ENCODE assay signal across 9 mouse cellular contexts in the genomic region with DNA sequence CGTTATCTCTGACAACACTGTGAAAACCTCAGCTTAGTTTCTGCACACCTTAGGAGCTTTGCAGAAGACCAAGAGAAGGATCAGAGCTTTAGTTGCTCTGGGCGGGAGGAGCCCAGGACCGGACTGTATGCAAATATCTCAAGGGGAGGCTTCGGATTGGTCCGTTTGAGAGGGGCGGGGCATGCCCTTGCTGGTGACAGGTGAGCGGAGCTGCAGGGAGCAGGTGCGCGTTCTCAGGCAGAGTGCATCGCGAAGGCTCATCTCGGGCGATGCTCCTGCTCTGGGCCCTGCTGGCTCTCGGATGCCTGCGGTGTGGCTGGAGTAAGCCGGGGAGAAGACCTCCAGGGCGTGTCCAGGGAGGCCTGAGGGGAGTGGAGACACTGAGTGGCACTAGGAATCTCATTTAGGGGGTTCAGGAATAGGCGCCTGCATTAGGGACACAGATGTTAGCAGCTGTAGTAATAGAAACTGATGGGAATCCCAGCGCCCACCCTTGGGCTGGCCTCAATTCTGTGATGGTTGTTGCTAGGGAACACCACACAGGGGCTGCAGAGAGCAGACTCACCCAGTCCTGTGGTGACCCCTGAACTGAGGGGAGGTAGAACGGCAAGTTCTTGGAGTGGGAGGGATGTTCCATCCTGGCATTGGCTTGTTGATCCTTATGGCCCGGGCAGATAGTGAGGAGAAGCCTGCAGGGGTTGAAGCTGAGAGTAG. TPM values are rescaled to one million over a fixed set of nuclear protein-coding genes. Genes with fewer than 3 reads are reported as not detected.
DNase-seq lines count a peak whose midpoint lies in the region; ATAC-seq lines count a peak whose summit lies in the region.
"Had no signal": no experiment of that assay in that cellular context is flagged by ENCODE, and none has a peak within 500 bp of the region (broad histone marks: within the 10 kb centered on the region; RNA-seq: fewer than 3 reads in every experiment).

A gene (plus strand): TSS at position 191 of the 714 bp plus-strand sequence.

- DNase-seq in ES-CJ7 (ENCODE audit: low read depth, low spot score): peak; percentile 61
- DNase-seq in cerebellum, postnatal 14 days: peak; percentile 66 to 72
- DNase-seq in ovary, postnatal 36 days (ENCODE audit: low spot score): no peak
- no peak for DNase-seq in ovary, postnatal 10 days (ENCODE audit: low spot score)
- no peak for DNase-seq in left cerebral cortex, postnatal 10 days (ENCODE audit: extremely low spot score in 1 of 2, low spot score in 2 of 2)
- DNase-seq: liver, embryonic 13.5 days had no signal

- H3K9me3 ChIP-seq in intestine, embryonic 15.5 days: no peaks in the 10 kb centered on the region
- no peaks in the 10 kb centered on the region for H3K9me3 ChIP-seq in lung, embryonic 16.5 days (ENCODE audit: control insufficient read depth, low read length)
- no peaks in the 10 kb centered on the region for H3K9me3 ChIP-seq in stomach, embryonic 16.5 days (replicated peaks; ENCODE audit: control insufficient read depth, low read length)
- H3K9me3 ChIP-seq: liver, embryonic 13.5 days had no signal

- H3K4me1 ChIP-seq in intestine, embryonic 15.5 days (replicated peaks): peaks cover 22% of the 10 kb centered on the region
- H3K4me1 ChIP-seq in lung, embryonic 16.5 days (replicated peaks; ENCODE audit: control insufficient read depth, insufficient read depth, low read length): peaks cover 9% of the 10 kb centered on the region
- H3K4me1 ChIP-seq in stomach, embryonic 16.5 days (ENCODE audit: control insufficient read depth, insufficient read depth, low read length): peaks cover 16% of the 10 kb centered on the region
- H3K4me1 ChIP-seq: liver, embryonic 13.5 days had no signal

- no peak within 1 kb of the TSS for H3K9ac ChIP-seq in intestine, embryonic 15.5 days
- H3K9ac ChIP-seq in lung, embryonic 16.5 days (ENCODE audit: low read length): no peak within 1 kb of the TSS
- H3K9ac ChIP-seq in stomach, embryonic 16.5 days (ENCODE audit: low read length): no peak within 1 kb of the TSS
- H3K9ac ChIP-seq: liver, embryonic 13.5 days had no signal

- ATAC-seq in intestine, embryonic 15.5 days: peak; percentile 85
- ATAC-seq in lung, embryonic 16.5 days (ENCODE audit: low read depth): peak; percentile 56
- peak; percentile 75; the same call in 1 of the 2 replicates for ATAC-seq in stomach, embryonic 16.5 days (ENCODE audit: insufficient read depth, low FRiP score)

- H3K27me3 ChIP-seq in intestine, embryonic 15.5 days (replicated peaks): no peaks in the 10 kb centered on the region
- peaks cover 4% of the 10 kb centered on the region; the same call in 1 of the 2 replicates for H3K27me3 ChIP-seq in lung, embryonic 16.5 days (ENCODE audit: control insufficient read depth, insufficient read depth, low read depth, low read length)
- H3K27me3 ChIP-seq in stomach, embryonic 16.5 days (ENCODE audit: control insufficient read depth, insufficient read depth, low read length): no peaks in the 10 kb centered on the region

- no peaks in the 10 kb centered on the region for H3K36me3 ChIP-seq in intestine, embryonic 15.5 days
- no peaks in the 10 kb centered on the region for H3K36me3 ChIP-seq in lung, embryonic 16.5 days (ENCODE audit: control insufficient read depth, insufficient read depth, low read length)
- H3K36me3 ChIP-seq in stomach, embryonic 16.5 days (ENCODE audit: control insufficient read depth, insufficient read depth, low read length): no peaks in the 10 kb centered on the region
- H3K36me3 ChIP-seq: liver, embryonic 13.5 days had no signal

- H3K4me3 ChIP-seq in intestine, embryonic 15.5 days (replicated peaks): no peak within 1 kb of the TSS
- no peak within 1 kb of the TSS for H3K4me3 ChIP-seq in lung, embryonic 16.5 days (ENCODE audit: low read length)
- no peak within 1 kb of the TSS for H3K4me3 ChIP-seq in stomach, embryonic 16.5 days (replicated peaks; ENCODE audit: low read length)
- H3K4me3 ChIP-seq: liver, embryonic 13.5 days had no signal

- peak within 1 kb of the TSS; percentile 40 for H3K4me2 ChIP-seq in intestine, embryonic 15.5 days (replicated peaks)
- H3K4me2 ChIP-seq in lung, embryonic 16.5 days (ENCODE audit: low read depth, low read length): no peak within 1 kb of the TSS; the same call in 1 of the 2 replicates
- H3K4me2 ChIP-seq in stomach, embryonic 16.5 days (ENCODE audit: low read depth, low read length): 0 out of 2 replicates have a peak within 1 kb of the TSS, but pooled peaks have one; percentile 3
- H3K4me2 ChIP-seq: liver, embryonic 13.5 days had no signal

- intact Hi-C loops in left cerebral cortex, postnatal 10 days (cut with DNase I): no loop called here

- H3K27ac ChIP-seq in intestine, embryonic 15.5 days: no peak within 1 kb of the TSS
- no peak within 1 kb of the TSS for H3K27ac ChIP-seq in lung, embryonic 16.5 days (ENCODE audit: low read length)
- H3K27ac ChIP-seq in stomach, embryonic 16.5 days (ENCODE audit: low read length): no peak within 1 kb of the TSS
- H3K27ac ChIP-seq: liver, embryonic 13.5 days had no signal

- 7% methylated on average over 21 of the region's 21 CpGs for WGBS in intestine, embryonic 15.5 days
- 7% methylated on average over 21 of the region's 21 CpGs for WGBS in lung, embryonic 16.5 days
- 9% methylated on average over 21 of the region's 21 CpGs for WGBS in stomach, embryonic 16.5 days

RNA-seq across cellular contexts. Expression of the gene that starts here (rescaled TPM):
- 1.5 and 2.1 TPM in 2 replicates for polyA plus RNA-seq in intestine, embryonic 15.5 days (2015; fragmentation: Nextera tagmentation; extraction: Ambion mirVana)
- 13.3 and 18.3 TPM in 2 replicates for polyA plus RNA-seq in lung, embryonic 16.5 days (2015; fragmentation: Nextera tagmentation; extraction: Ambion mirVana)
- polyA plus RNA-seq in stomach, embryonic 16.5 days (2015; fragmentation: Nextera tagmentation; extraction: Ambion mirVana): 4.4 and 10.6 TPM in 2 replicates
- total RNA-seq in left cerebral cortex, postnatal 10 days (2021): under 1 TPM; 0.32 to 0.65 TPM
- polyA plus RNA-seq: liver, embryonic 13.5 days had no signal

Comparison
In these comparisons a context has a peak if more than half of its experiments do, and no peak if none do; other contexts are left out.
1. DNase-seq: peak in ES-CJ7 (single experiment) and cerebellum, postnatal 14 days (2 of 2); none in ovary, postnatal 36 days (single experiment), ovary, postnatal 10 days (single experiment) and left cerebral cortex, postnatal 10 days (0 of 2).
2. Peak in every context shown above with its lines, with median percentiles within 50 percentile points of each other: ATAC-seq.